Mouse (Mus musculus): ENCODE results near the gene Pbxip1. TPM values are rescaled to one million over a fixed set of nuclear protein-coding genes. Genes with fewer than 3 reads are reported as not detected.
A peak's percentile ranks its signal among the peaks of the same experiment; 100 is the strongest.

Gene Pbxip1
- polyA plus RNA-seq, 1 experiment from 2014 or later, result 52.2 TPM

- peak overlapping the region; percentile 76 for H3K4me3 ChIP-seq (ENCODE audit: low read depth, low read length)
- no peaks in the 10 kb centered on the region for H3K9me3 ChIP-seq (ENCODE audit: control insufficient read depth)
- 0 out of 2 replicates have a peak, but pooled peaks have one; percentile 6 for TF ChIP-seq CTCF (IDR thresholded peaks at IDR 0.05; ENCODE audit: low read depth)
- H3K27ac ChIP-seq (ENCODE audit: low read depth, low read length), result peak overlapping the region; percentile 97
- peak overlapping the region; percentile 85 for H3K4me2 ChIP-seq (replicated peaks; ENCODE audit: low read depth)
- peak overlapping the region; percentile 67; the same call in 1 of the 2 replicates for H3K9ac ChIP-seq (ENCODE audit: low read depth, low read length)
- no peaks in the 10 kb centered on the region for H3K4me1 ChIP-seq (replicated peaks; ENCODE audit: control insufficient read depth, insufficient read depth, low read length)
- no peaks in the 10 kb centered on the region for H3K36me3 ChIP-seq (ENCODE audit: control insufficient read depth, insufficient read depth)
- ATAC-seq, result peak; percentile 37
- no peaks in the 10 kb centered on the region for H3K27me3 ChIP-seq (replicated peaks; ENCODE audit: control insufficient read depth, insufficient read depth, low read length)
- WGBS, result 0% methylated on average over 12 of the region's 12 CpGs
Observed at GRCm38 (mm10) chr3:89394894-89395256, 41.6 kb upstream of the Pbxip1 start.

- ATAC-seq, result no peak
- no peaks in the 10 kb centered on the region for H3K9me3 ChIP-seq (ENCODE audit: control insufficient read depth)
- no peak for TF ChIP-seq CTCF (IDR thresholded peaks at IDR 0.05; ENCODE audit: low read depth)
- H3K4me1 ChIP-seq (replicated peaks; ENCODE audit: control insufficient read depth, insufficient read depth, low read length), result no peaks in the 10 kb centered on the region
- peak overlapping the region; percentile 85 for H3K4me2 ChIP-seq (replicated peaks; ENCODE audit: low read depth)
- WGBS, result 4% methylated on average over 10 of the region's 10 CpGs
- H3K9ac ChIP-seq (ENCODE audit: low read depth, low read length), result peak overlapping the region; percentile 67
- no peaks in the 10 kb centered on the region for H3K27me3 ChIP-seq (replicated peaks; ENCODE audit: control insufficient read depth, insufficient read depth, low read length)
- H3K4me3 ChIP-seq (ENCODE audit: low read depth, low read length), result peak overlapping the region; percentile 76
- H3K36me3 ChIP-seq (ENCODE audit: control insufficient read depth, insufficient read depth), result no peaks in the 10 kb centered on the region
- peak overlapping the region; percentile 97 for H3K27ac ChIP-seq (ENCODE audit: low read depth, low read length)
Observed at GRCm38 (mm10) chr3:89395419-89395805, 41.1 kb upstream of the Pbxip1 start.

- Histone ChIP-seq H3K27ac (ENCODE audit: low read depth, low read length) (peak overlapping the region; percentile 97; the same call in 1 of the 2 replicates), H3K4me1 (replicated peaks; ENCODE audit: control insufficient read depth, insufficient read depth, low read length) (no peaks in the 10 kb centered on the region), H3K4me3 (ENCODE audit: low read depth, low read length) (peak overlapping the region; percentile 76), H3K9ac (ENCODE audit: low read depth, low read length) (peak overlapping the region; percentile 52), H3K9me3 (ENCODE audit: control insufficient read depth) (no peaks in the 10 kb centered on the region), H3K27me3 (replicated peaks; ENCODE audit: control insufficient read depth, insufficient read depth, low read length) (no peaks in the 10 kb centered on the region), H3K36me3 (ENCODE audit: control insufficient read depth, insufficient read depth) (no peaks in the 10 kb centered on the region), H3K4me2 (replicated peaks; ENCODE audit: low read depth) (peak overlapping the region; percentile 85)
- no peak for ATAC-seq
- 1% methylated on average over 42 of the region's 44 CpGs for WGBS
- peak; percentile 91 for TF ChIP-seq CTCF (IDR thresholded peaks at IDR 0.05; ENCODE audit: low read depth)
Observed at GRCm38 (mm10) chr3:89395806-89396653, 40.5 kb upstream of the Pbxip1 start.

GRCm38 (mm10) chr3:89396654-89397005 lies 39.9 kb upstream of the Pbxip1 start:
- Histone ChIP-seq H3K4me2 (replicated peaks; ENCODE audit: low read depth) (peak overlapping the region; percentile 85), H3K36me3 (ENCODE audit: control insufficient read depth, insufficient read depth) (peaks cover 5% of the 10 kb centered on the region; the same call in 1 of the 2 replicates), H3K9ac (ENCODE audit: low read depth, low read length) (no peak overlapping the region), H3K4me3 (ENCODE audit: low read depth, low read length) (peak overlapping the region; percentile 76), H3K27me3 (replicated peaks; ENCODE audit: control insufficient read depth, insufficient read depth, low read length) (no peaks in the 10 kb centered on the region), H3K4me1 (replicated peaks; ENCODE audit: control insufficient read depth, insufficient read depth, low read length) (no peaks in the 10 kb centered on the region), H3K27ac (ENCODE audit: low read depth, low read length) (0 out of 2 replicates have a peak overlapping the region, but pooled peaks have one; percentile 97), H3K9me3 (ENCODE audit: control insufficient read depth) (no peaks in the 10 kb centered on the region)
- 4% methylated on average over 4 of the region's 4 CpGs for WGBS
- no peak for TF ChIP-seq CTCF (IDR thresholded peaks at IDR 0.05; ENCODE audit: low read depth)
- no peak for ATAC-seq

- Histone ChIP-seq H3K9me3 (ENCODE audit: control insufficient read depth) (no peaks in the 10 kb centered on the region), H3K4me1 (replicated peaks; ENCODE audit: control insufficient read depth, insufficient read depth, low read length) (no peaks in the 10 kb centered on the region), H3K9ac (ENCODE audit: low read depth, low read length) (no peak overlapping the region), H3K27ac (ENCODE audit: low read depth, low read length) (peak overlapping the region; percentile 54), H3K27me3 (replicated peaks; ENCODE audit: control insufficient read depth, insufficient read depth, low read length) (no peaks in the 10 kb centered on the region), H3K36me3 (ENCODE audit: control insufficient read depth, insufficient read depth) (peaks cover 40% of the 10 kb centered on the region), H3K4me2 (replicated peaks; ENCODE audit: low read depth) (no peak overlapping the region), H3K4me3 (ENCODE audit: low read depth, low read length) (no peak overlapping the region)
- 72% methylated on average over 7 of the region's 7 CpGs for WGBS
- ATAC-seq, result peak; percentile 24; the same call in 1 of the 2 replicates
- no peak for TF ChIP-seq CTCF (IDR thresholded peaks at IDR 0.05; ENCODE audit: low read depth)
Observed at GRCm38 (mm10) chr3:89401329-89401728, 35.2 kb upstream of the Pbxip1 start.

- Histone ChIP-seq H3K9ac (ENCODE audit: low read depth, low read length) (no peak within 1 kb of the TSS), H3K9me3 (ENCODE audit: control insufficient read depth) (no peaks in the 10 kb centered on the region), H3K4me1 (replicated peaks; ENCODE audit: control insufficient read depth, insufficient read depth, low read length) (no peaks in the 10 kb centered on the region), H3K27ac (ENCODE audit: low read depth, low read length) (peak within 1 kb of the TSS; percentile 54; the same call in 1 of the 2 replicates), H3K36me3 (ENCODE audit: control insufficient read depth, insufficient read depth) (peaks cover 45% of the 10 kb centered on the region), H3K4me3 (ENCODE audit: low read depth, low read length) (no peak within 1 kb of the TSS), H3K4me2 (replicated peaks; ENCODE audit: low read depth) (no peak within 1 kb of the TSS), H3K27me3 (replicated peaks; ENCODE audit: control insufficient read depth, insufficient read depth, low read length) (no peaks in the 10 kb centered on the region)
- 77% methylated on average over 5 of the region's 5 CpGs for WGBS
- ATAC-seq, result no peak
- TF ChIP-seq CTCF (IDR thresholded peaks at IDR 0.05; ENCODE audit: low read depth), result no peak
Observed at GRCm38 (mm10) chr3:89402693-89403092, 33.8 kb upstream of the Pbxip1 start, which contains the start of gene Lenep. Lenep (minus strand) TSS chr3:89402793.

Measured in intestine, postnatal 0 days (tissue).